Mouse (Mus musculus) C2C12 (cell line): Measurements from ENCODE around the gene Rbpj. TPM values are rescaled to one million over a fixed set of nuclear protein-coding genes. Genes with fewer than 3 reads are reported as not detected.

Experiments used
- H3K27me3 ChIP-seq: one replicate; pipeline ENCODE4 v1.6.1; 2011; ENCODE audit not compliant: control insufficient read depth, insufficient read depth, insufficient read length
- H3K36me3 ChIP-seq: one replicate; pipeline ENCODE4 v1.6.1; 2011; ENCODE audit not compliant: control insufficient read depth, insufficient read depth
- H3K4me3 ChIP-seq: one replicate; pipeline ENCODE4 v1.5.1; 2011; ENCODE audit warnings: mild to moderate bottlenecking, control low read depth; ENCODE audit not compliant: poor library complexity, insufficient read depth, severe bottlenecking
- H3K79me2 ChIP-seq: one replicate; pipeline ENCODE4 v1.6.1; 2011; ENCODE audit not compliant: control insufficient read depth, insufficient read depth
- H3K79me3 ChIP-seq: one replicate; pipeline ENCODE4 v1.6.1; 2011; ENCODE audit warnings: low read depth, control low read depth
- H3ac ChIP-seq: one replicate; pipeline ENCODE3; 2011; ENCODE audit warnings: low read depth; ENCODE audit not compliant: control insufficient read depth, insufficient read length
- CEBPB ChIP-seq: IDR thresholded peaks from one replicate; pipeline ENCODE4 v1.6.1; 2011; ENCODE audit warnings: low read depth, mild to moderate bottlenecking, control low read depth, moderate library complexity
- CTCF ChIP-seq: IDR thresholded peaks from one replicate; pipeline ENCODE4 v1.5.1; 2011; ENCODE audit not compliant: control insufficient read depth, insufficient read depth, insufficient read length
- FOSL1 ChIP-seq: IDR thresholded peaks from one replicate; pipeline ENCODE4 v1.8.0; 2011; ENCODE audit warnings: mild to moderate bottlenecking, low read length; ENCODE audit not compliant: poor library complexity, insufficient read depth, severe bottlenecking
- MAX ChIP-seq: IDR thresholded peaks from one replicate; pipeline ENCODE4 v1.6.1; 2011; ENCODE audit warnings: mild to moderate bottlenecking, control low read depth
- MYOD1 ChIP-seq: IDR thresholded peaks from one replicate; pipeline ENCODE4 v1.6.1; 2011; ENCODE audit warnings: low read depth; ENCODE audit not compliant: control insufficient read depth, insufficient read length
- MYOG ChIP-seq: IDR thresholded peaks from one replicate; pipeline ENCODE4 v1.6.1; 2011; ENCODE audit not compliant: control insufficient read depth, insufficient read length; ENCODE audit errors: extremely low read depth
- USF1 ChIP-seq: IDR thresholded peaks from one replicate; pipeline ENCODE4 v1.6.1; 2011; ENCODE audit warnings: low read depth, mild to moderate bottlenecking, control low read depth, moderate library complexity
- polyA plus RNA-seq: library from polyadenylated mRNA; unstranded; fragments of >200 nt; fragmentation: generic; extraction: Trizol; gene quantifications from one replicate; pipeline ENCODE4 v1.2.1, GENCODE M21; 2012; ENCODE audit warnings: missing spikeins

Gene Rbpj
- polyA plus RNA-seq, 1 experiment: 8.1 TPM

GRCm38 (mm10) chr5:53683916-53684315 lies 218.0 kb downstream of the Rbpj start:
- no peak overlapping the region for H3K4me3 ChIP-seq
- no peaks in the 10 kb centered on the region for H3K36me3 ChIP-seq
- no peaks in the 10 kb centered on the region for H3K79me3 ChIP-seq
- H3K27me3 ChIP-seq: peaks cover 9% of the 10 kb centered on the region
- no peak overlapping the region for H3ac ChIP-seq
- no peaks in the 10 kb centered on the region for H3K79me2 ChIP-seq
- TF ChIP-seq MYOG (no peak), MAX (no peak), USF1 (no peak), CTCF (no peak), MYOD1 (no peak), CEBPB (no peak), FOSL1 (no peak)

- TF ChIP-seq CTCF (no peak), USF1 (no peak), MYOG (no peak), MYOD1 (no peak), CEBPB (no peak), FOSL1 (no peak), MAX (no peak)
- Histone ChIP-seq H3K79me3 (no peaks in the 10 kb centered on the region), H3K36me3 (no peaks in the 10 kb centered on the region), H3ac (no peak overlapping the region), H3K27me3 (peaks cover 9% of the 10 kb centered on the region), H3K79me2 (no peaks in the 10 kb centered on the region), H3K4me3 (no peak overlapping the region)
These were observed 218.5 kb downstream of the Rbpj start for GRCm38 (mm10) chr5:53684417-53684816.

- H3K27me3 ChIP-seq: peaks cover 13% of the 10 kb centered on the region
- no peaks in the 10 kb centered on the region for H3K36me3 ChIP-seq
- no peak overlapping the region for H3K4me3 ChIP-seq
- H3K79me2 ChIP-seq: no peaks in the 10 kb centered on the region
- H3ac ChIP-seq: no peak overlapping the region
- no peak for TF ChIP-seq MYOD1
- no peak for TF ChIP-seq MYOG
- TF ChIP-seq MAX: no peak
- TF ChIP-seq USF1: no peak
- TF ChIP-seq CEBPB: no peak
- no peak for TF ChIP-seq FOSL1
- TF ChIP-seq CTCF: no peak
- no peaks in the 10 kb centered on the region for H3K79me3 ChIP-seq
These were observed 219.7 kb downstream of the Rbpj start for GRCm38 (mm10) chr5:53685623-53686022.

- Histone ChIP-seq H3ac (no peak overlapping the region), H3K36me3 (no peaks in the 10 kb centered on the region), H3K4me3 (no peak overlapping the region), H3K79me3 (no peaks in the 10 kb centered on the region), H3K27me3 (peaks cover 13% of the 10 kb centered on the region), H3K79me2 (no peaks in the 10 kb centered on the region)
- TF ChIP-seq CTCF (no peak), USF1 (no peak), FOSL1 (no peak), MYOD1 (no peak), MYOG (no peak), MAX (no peak), CEBPB (no peak)
These were observed 220.4 kb downstream of the Rbpj start for GRCm38 (mm10) chr5:53686379-53686778.

- Histone ChIP-seq H3K4me3 (no peak overlapping the region), H3ac (no peak overlapping the region), H3K79me3 (no peaks in the 10 kb centered on the region), H3K79me2 (no peaks in the 10 kb centered on the region), H3K36me3 (no peaks in the 10 kb centered on the region), H3K27me3 (peaks cover 13% of the 10 kb centered on the region)
- no peak for TF ChIP-seq MYOD1
- TF ChIP-seq USF1: peak; percentile 32
These were observed 222.4 kb downstream of the Rbpj start for GRCm38 (mm10) chr5:53688326-53688725.

DNA sequence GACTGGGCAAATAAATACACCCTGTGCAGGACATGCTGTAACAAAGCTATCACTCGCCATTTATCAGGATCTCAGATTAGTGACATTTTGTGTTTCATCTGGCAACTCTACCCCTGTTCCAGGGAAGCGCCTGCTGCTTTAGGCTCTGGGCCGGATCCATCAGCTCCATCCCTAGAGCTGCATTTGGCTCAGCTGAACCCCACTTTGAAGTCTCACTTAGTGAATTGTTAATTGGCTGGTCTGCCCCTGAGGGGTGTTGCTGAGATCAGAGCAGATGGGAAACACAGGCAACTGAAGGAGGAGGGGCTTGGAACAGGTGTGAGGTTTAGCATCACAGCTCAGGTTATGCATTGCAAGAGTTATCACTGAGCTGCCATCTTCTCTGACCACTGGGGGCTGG lies 225.6 kb downstream of the Rbpj start:
- TF ChIP-seq CTCF (no peak), FOSL1 (no peak)

More for the DNA sequence above, 225.6 kb downstream of the Rbpj start:
- Histone ChIP-seq H3K79me3 (no peaks in the 10 kb centered on the region), H3K27me3 (peaks cover 20% of the 10 kb centered on the region), H3ac (no peak overlapping the region), H3K36me3 (no peaks in the 10 kb centered on the region), H3K4me3 (no peak overlapping the region), H3K79me2 (no peaks in the 10 kb centered on the region)
